Mouse (Mus musculus) retina, embryonic 14.5 days (tissue): ENCODE data around the gene Cyp2s1.
A peak's percentile ranks its signal among the peaks of the same experiment; 100 is the strongest.

ENCODE experiments used
- DNase-seq: peaks from one replicate; pipeline ENCODE4 v3.0.0-alpha.2; 2015; ENCODE audit warnings: low spot score

Gene Cyp2s1

GRCm38 (mm10) chr7:25816241-25816919 is at the start of gene Cyp2s1:
Gene Cyp2s1 (minus strand): TSS chr7:25816913.
- peak; percentile 38 for DNase-seq

GRCm38 (mm10) chr7:25864861-25865260 is 48.1 kb upstream of the Cyp2s1 start:
- DNase-seq = no peak

- no peak for DNase-seq
These were observed 47.0 kb upstream of the Cyp2s1 start for GRCm38 (mm10) chr7:25863756-25864155.

DNA sequence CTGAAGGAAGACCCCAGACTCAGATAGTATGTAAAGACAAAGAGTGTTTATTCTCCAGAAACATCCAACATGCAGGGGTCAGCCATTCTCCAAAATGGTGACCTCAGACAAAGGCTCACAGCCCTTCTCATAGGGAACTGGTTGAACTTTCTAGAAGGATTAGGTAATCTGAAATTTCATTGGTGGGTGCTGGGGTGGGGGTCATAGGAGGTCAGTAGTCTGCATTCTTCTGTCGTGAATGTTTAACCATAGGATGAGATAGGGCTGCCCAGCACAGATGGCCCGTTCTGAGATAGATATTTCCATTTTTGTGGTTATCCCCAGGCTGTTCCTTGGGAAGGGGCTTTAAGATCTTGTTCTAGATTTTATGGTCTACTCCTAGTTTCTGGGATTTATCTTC is 45.7 kb upstream of the Cyp2s1 start:
- DNase-seq = no peak

DNA sequence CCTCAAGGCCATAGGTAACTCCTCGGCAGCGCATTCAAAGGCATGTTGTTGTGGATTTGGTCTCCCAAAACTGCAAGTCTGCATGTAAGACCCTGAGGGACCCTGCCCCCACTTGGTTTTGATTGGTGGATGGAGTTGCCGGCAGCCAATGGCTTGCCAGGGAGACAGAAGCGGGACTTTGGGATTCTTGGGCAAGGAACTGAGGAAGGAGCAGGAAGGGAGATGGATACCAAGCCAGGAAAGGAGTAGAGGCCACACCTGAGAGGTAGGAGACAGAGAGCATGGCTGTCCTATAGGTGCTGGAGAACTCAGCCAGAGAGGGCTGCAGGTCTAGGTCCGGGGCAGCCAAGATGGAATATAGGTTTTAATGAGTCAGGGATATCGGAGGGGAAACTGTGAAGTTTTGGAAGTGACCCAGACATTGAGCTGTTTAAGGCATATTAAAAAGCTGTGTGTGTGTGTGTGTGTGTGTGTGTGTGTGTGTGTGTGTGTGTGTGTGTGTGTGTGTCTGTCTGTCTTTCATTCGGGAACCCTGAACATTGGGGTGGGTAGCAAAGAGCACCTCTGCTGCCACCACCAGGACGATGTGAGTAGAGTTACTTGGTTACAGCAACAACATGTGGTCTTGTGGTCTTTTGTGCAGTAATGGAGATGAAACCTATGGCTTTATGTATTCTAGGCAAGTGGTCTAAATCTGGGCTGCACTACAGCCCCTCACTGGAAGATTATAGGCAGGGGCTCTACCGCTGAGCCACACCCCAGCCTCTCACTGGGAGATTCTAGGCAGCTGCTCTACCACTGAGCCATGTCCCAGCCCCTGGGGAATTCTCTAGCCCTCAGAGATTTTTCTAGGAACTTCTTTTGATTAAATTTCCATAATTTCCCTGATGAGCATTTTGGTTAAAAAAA is 43.5 kb upstream of the Cyp2s1 start:
- peak; percentile 54 for DNase-seq

DNA sequence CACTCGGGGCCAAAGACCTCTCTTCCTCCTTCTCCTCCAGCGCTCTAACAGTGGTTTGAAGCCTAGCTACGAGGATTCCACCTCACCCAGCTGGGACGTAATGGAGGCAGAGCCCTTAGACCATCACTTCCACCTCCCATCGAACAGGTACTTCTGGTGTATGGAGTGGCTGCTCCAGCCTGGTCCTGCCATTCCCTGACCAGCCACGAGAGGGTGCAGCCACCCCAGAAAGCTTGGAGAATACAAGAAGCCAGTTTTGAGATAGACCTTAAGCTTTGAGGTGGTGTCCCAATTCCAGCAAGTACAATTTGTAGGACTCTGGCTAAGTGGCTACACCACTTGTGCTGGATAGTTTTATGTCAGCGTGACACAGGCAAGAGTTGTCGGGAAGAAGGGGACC is 38.4 kb upstream of the Cyp2s1 start:
- peak; percentile 65 for DNase-seq

- no peak for DNase-seq
These were observed 31.7 kb upstream of the Cyp2s1 start for GRCm38 (mm10) chr7:25848444-25848812.

DNA sequence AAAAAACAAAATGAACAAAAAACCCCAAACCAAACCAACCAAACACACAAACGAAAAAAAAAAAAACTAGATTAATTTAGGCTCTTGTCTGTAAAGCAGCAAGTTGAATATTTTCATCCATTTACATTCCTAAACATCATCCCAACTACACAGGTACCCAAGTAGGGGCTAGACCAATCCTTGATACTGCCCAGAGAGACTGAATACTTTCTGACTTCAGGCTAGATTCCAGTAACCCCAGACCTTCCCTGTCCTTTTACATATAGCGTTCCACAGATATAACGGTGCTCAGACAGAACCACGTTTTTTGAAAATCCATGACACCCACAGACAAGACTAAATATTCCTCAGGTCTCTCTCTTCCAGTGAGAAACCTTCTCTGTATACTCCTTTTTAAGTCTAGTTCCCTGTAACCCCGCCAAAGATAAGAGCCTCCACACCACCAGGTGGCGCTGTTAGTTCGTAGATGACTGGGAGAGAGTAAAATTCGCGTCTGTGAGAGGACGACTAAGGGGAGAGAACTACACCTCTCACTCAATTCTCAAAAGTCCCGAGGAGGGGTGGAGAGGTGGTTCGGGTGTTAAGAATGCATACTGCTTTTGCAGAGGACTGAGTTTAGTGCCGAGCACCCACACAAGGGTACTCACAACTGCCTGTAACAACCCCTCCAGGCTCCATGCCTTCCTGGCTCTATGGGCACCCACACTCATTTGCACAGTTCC is 31.2 kb upstream of the Cyp2s1 start:
- DNase-seq = peak; percentile 90

DNA sequence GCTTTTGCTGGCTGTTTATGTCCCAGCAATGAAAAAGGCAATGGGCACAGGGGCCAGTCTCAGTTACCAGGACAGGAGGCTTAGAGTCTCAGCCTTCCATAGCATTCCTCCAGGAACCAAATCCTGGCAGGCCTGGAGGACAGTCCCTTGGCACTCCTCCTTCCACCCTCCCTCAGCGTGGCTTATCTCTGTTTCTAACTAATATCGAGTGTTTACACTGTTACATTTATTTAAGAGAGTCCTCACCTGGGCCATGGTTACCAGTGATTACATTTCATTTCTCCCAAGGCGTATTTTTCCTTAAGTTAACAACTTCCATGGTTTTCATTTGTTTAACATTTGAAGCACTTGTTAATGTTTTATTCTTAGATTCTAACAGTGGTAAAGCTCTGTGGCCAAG is 28.2 kb upstream of the Cyp2s1 start:
- DNase-seq = no peak

- DNase-seq = no peak
These were observed 27.7 kb upstream of the Cyp2s1 start for GRCm38 (mm10) chr7:25844423-25844822.

DNA sequence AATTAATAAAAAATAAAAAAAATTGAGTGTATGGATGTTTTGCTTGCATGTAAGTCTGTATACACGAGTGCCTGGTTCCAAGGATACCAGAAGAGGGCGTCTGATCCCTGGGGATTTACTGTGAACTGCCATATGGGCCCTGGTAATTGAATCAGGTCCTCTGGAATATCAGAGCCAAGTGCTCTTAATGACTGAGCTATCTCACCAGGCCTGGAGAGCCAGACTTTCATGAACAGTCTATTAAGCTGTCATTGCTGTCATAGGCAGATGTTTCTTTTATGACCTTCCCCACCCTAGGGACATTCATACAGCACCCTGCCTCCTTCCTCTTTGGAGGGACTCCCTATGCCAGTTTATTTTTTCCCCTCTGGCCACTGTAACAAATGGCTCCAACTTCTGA is 26.8 kb upstream of the Cyp2s1 start:
- peak; percentile 4 for DNase-seq

GRCm38 (mm10) chr7:25840908-25841307 is 24.2 kb upstream of the Cyp2s1 start:
- no peak for DNase-seq

- no peak for DNase-seq
These were observed 18.6 kb upstream of the Cyp2s1 start for GRCm38 (mm10) chr7:25835188-25835891.

DNA sequence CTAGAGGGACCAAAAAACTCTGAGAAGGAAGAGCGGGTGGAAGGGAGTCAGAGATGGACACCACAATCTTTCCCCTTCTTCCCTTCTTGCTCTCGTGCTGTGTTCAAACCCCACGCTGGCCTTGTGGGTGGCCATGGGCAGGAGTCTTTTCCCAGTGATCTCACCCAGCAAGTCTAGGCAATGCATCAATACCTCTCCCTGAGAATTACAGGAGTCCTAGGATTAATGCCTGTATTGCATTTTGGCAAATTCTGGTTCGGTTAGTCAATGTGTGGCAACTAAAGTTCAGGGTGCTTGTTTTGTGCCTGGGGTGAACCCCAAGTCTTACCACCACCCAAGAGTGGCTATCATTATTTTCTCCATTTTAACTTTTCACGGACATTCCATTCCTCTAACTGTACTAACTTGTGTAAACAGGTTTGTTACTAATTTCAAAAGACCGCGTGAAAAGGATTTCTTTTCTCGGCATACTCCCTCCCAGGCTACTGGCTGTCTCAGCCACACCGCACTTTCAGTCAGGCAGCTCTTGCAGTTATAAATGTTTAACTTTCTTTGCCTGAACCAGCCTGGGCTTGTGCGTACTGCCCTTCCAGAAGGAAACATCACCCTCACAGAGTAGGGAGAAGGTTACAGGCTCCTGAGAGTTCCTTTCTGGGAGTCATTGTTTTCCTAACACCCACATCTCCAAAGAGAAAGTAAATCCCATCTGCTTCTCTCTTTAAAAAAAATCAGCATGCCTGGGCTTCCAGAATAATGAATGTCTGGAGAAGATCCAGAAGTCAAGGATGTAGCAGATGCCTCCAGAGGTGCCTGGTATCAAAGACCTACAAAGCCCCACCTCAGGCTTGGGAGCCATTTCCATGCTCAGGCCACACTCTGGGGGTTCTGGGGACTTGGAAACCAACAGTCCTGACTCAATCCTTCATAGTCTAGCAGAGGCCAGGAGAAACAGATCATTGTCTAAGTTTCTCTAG is 15.1 kb upstream of the Cyp2s1 start:
- DNase-seq = no peak

- no peak for DNase-seq
These were observed 13.5 kb upstream of the Cyp2s1 start for GRCm38 (mm10) chr7:25830251-25830650.

DNA sequence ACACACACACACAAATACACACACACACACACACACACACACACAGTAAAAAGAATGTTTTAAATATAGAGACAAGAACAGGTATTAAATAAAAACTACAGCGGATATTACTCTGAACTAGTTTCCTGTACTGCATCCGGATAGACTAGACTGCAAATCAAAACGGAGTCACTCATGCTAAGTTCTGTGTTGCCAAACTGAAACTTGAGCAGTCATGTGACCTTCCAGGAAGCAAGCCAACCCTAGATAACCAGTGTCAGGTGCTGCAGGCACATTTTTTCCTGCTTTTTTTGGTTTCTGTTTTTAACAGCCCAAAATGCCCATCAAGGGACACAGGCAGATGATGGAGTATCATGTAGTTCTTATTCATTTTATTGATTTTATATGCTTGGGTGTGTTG is 10.5 kb upstream of the Cyp2s1 start:
- DNase-seq = no peak

DNA sequence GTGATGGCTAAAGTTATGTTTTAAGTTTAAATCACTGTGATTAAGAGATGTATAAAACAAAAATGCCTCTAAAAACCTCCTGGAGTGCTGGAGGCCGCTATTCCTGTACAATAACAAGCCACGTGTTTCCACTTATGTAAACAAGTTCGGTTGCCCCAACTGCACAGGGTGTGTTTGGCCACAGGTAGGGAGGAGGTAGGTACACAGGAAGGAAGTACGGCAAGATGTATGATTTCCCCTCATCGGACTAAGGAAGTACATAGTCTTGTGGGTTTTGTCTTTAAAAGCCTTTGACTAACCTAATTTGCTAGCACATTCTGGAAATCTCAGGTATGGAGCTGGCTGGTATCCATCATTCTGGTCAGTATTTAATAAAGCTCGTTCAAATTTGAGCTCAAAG is 9.3 kb upstream of the Cyp2s1 start:
- no peak for DNase-seq

DNA sequence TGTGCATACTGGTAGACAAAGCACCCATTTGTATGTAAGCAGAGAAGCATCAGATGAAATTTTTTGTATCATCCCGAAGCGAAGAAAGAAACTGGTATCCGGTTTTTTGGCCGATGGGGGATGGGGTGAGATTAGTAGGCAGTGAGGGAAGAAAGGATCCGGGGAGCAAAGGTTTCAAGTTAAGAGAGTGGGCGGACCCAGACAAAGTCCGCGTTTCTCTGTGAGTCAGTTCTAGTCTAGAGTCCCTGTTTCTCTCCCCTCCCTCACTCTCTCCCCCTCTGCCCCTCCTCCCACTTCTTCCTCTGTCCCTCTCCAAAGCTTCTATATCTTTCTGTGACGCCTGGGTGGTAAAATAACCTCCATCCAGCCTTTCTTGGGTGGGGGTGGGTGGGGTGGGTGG is 8.3 kb upstream of the Cyp2s1 start:
- DNase-seq = no peak

- DNase-seq = peak; percentile 2
These were observed 1.1 kb downstream of the Cyp2s1 start for GRCm38 (mm10) chr7:25815571-25815970.

DNA sequence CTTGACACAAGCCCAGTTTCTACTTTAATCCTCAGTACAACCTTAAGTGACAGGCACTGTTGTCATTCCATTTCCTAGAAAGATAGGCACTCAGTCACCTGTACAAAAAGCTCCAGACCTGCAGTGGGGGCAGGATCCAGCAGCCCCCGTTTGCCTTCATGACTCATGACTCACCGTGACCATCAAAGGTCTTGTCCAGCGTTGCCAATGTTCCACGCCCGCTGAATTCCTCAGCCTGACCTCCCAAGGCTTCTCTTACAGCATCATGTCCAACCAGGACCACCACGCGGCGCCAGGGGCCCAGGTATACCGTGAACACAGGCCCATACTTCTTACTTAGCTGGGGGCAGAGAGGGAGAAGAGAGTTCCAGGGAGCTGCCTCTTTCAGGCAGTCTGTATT is 2.0 kb downstream of the Cyp2s1 start:
- DNase-seq = no peak

GRCm38 (mm10) chr7:25812195-25812594 is 4.5 kb downstream of the Cyp2s1 start:
- no peak for DNase-seq
